Mouse (Mus musculus) right cerebral cortex, postnatal 4 days (tissue): ENCODE results near the gene Lrrc51.
"Not testable (repeated sequence)": the region's sequence is repeated elsewhere in the genome, so short reads cannot be mapped to it uniquely, and the experiment has no call there.

Source experiments
- DNase-seq: peaks from one replicate; pipeline ENCODE4 v3.0.0-alpha.2; 2022

Lrrc51 gene

DNA sequence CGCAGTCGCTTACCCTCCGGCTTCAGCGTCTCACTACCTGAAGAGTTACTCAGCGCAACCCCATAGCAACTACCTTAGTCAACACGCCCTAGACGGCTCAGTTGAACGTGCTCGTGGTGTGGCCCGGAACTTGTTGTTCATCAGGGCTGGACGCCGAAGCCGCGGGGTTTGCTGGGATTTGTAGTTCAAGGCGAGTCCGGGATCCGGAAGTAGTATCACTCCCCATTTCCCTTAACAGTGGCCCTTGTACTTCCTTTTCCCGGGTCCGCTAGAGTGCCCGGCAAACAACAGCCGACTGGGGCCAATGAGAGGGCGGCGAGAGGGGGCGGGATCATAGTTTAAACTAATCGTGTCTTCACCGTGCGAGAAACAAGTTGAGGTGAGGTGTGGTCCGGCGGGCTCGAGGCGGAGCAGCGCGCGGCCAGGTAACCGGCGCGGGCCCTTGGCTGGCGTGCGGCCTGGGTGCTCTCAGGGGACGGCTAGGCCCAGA, at the start of gene Lrrc51, which contains the start of gene Numa1:
Gene Lrrc51 (minus strand): TSS at position 145 of the 490 bp plus-strand sequence.
Gene Numa1 (plus strand): TSS at position 361 of the 490 bp plus-strand sequence.
- DNase-seq = peak; percentile 90

DNA sequence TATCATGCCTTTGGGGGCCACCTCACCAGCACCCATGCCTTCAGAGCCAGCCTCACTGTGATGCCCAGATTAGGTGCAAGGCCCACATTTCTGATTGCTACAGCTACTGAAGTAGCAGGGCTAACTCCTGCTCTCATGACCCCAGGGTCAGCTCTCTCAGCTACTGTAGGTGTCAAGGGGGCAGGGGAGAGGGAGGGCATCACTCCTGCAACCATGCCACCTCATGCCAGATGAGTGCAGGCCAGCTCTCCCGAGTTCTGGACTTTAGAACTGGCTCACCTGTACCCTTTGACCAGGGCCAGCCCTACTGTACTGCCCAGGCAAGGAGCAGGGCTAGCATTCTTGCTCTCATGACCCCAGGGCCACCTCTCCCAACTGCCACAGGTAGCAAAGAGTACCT, 49.0 kb upstream of the Lrrc51 start:
- no peak for DNase-seq

DNA sequence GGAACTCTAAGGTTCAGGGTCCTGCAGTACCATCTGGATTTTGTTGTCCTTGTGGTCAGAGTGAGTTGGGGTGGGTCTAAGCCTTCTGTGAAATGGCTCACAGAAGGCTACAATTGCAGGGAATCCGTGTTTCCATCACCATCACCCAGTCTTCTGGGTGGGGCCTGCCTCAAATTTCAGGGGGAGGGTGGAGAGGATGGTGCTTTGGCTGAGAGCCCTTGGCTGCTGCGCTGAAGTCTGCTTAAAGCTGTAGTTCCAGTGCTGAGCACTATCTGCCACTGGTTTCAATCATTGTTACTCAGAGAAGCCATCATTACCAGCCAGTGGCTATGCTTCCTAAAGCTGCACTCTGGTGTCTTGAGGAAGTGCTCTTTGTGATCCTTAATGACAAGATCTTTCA, 40.8 kb upstream of the Lrrc51 start:
- no peak for DNase-seq

GRCm38 (mm10) chr7:101973730-101974129, 40.0 kb upstream of the Lrrc51 start:
- no peak for DNase-seq

DNA sequence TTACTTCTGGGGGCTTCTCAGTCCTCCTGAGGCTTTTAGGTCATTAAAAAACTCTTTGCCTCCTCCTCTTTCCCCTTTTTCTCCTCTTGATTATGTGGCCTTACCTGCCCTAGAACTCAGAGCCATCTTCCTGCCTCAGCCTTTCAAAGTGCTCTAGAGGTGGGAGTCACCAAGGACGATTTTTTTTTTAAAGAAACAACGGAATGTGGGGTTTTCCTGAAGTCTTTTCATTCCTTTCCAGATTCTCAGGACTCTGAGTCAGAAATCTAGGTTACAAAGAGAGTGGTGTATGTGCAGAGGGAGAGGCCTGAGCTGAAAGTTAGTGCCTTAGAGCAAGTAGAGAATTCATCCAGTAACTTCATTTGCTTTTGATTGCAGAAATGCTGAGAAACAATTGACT, 38.0 kb upstream of the Lrrc51 start:
- DNase-seq = no peak

DNA sequence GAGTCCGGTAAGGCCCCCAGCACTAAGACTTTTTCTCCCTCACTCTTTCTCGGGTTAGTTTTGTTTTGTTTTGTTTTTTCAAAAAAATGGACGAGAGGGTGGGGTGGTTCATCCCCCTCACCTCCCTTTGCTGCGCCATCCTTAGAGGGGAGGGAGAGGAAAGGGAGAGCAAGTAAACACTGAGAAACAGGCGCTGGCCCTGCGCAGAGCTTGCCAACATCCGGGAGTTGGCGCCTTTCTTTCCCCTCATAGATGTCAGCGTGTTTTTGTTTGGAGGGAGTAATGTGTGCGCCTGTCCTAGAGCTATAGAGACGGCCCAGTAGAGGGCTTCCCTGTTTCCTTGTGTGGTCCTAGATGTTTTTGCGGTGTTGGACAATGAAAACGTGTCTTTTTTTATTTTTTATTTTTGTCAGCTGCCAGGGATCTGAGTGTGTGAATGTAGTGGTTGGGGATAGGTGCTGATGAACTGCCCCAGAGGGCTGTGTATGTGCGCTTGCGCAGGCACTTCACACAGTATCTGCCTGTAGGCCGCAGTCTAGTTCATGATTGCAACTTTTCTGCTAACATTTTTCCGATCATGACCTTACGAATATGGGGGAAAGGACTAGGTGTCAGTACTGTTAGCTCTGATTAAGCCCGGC, 37.2 kb upstream of the Lrrc51 start:
- peak; percentile 70 for DNase-seq

DNA sequence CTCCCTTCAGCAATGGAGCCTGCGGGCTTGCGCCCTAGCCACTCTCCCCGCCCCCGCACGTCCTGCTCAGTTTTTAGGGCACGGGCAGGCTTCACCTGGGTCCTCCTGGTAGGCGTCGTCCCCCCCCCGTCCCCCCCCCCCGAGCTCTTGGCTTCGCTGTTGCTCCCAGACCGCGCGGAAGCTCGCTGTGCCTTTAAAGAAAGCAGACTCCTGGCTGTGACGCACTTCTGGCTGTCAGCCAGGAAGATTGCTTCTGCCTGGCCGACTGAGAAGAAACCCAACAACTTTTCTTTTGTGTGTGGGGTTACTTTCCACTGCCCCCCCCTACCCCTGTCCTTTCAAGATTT, 36.7 kb upstream of the Lrrc51 start:
- DNase-seq = peak; percentile 87

- DNase-seq = peak; percentile 81
These were observed 36.2 kb upstream of the Lrrc51 start for GRCm38 (mm10) chr7:101969694-101970428.

DNA sequence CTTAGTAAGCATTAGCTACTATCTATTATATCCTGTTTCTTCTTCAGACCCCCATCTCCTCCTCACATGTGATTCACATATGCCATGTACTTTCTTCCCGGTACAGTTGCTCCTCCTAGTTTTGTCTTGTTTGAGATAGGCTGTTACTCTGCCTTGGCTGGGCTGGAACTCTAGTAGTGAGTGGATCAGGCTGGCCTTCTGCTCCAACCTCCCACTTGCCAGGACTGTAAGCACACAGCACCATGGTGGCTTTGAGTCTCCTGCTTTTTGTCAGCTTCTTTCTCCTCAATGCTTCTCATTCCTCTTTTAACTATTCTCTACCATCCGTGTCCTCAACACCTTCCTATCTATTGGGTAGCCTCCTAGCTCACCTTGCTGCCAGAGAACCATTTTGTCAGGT, 35.1 kb upstream of the Lrrc51 start:
- DNase-seq = no peak

- no peak for DNase-seq
These were observed 33.6 kb upstream of the Lrrc51 start for GRCm38 (mm10) chr7:101967256-101967655.

DNA sequence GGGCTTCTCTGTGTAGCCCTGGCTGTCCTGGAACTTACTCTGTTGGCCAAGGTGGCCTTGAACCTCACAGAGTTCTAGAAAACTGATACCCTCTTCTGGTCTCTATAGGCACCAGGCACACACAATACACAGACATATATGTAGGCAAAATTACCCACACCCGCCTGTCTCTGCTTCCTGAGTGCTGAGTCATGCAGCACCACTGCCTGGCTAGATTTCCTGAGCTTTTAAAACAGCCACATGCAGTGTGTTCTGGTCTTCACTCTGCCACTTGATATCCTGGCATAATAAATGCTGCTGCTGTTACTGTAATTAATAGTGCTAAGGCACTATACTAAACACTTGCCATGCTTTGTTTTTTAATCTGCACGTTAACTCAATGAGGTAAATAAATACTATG, 31.9 kb upstream of the Lrrc51 start:
- no peak for DNase-seq

DNA sequence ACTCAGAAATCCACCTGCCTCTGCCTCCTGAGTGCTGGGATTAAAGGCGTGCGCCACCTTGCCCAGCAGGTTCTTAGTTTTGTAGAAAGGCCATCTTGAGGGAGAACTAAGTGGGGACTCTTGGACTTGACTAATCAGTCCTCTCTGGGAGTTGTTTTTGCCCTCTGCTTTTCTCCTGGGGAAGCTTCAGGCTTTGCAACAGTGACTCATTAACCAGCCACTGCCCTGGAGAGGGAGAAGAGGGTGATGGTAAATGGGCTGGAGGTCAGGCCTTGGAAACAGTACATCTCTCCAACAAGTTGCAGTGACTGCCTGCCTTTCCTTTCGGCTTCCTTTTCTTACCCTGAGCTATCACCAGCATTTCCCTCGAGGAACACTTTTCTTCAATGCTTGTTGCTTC, 30.9 kb upstream of the Lrrc51 start:
- no peak for DNase-seq

DNA sequence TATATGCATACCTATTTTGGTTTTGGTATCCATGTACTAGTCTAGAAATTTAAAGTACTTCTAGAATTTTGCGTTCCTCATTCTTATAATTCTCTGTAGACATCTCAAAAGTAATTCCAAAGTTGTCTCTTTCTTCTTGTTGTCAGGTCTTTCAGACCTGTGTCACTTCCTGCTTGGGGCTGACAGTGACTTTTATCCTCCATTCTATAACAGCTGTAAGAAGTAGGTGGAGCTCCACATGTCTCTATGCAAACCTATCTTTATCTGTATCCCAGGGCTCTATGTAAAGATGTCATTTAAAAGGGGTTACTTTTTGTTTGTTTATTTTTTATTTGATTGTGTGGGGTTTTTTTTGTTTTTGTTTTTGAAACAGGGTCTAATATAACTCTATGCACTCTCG, 29.9 kb upstream of the Lrrc51 start:
- DNase-seq = no peak

GRCm38 (mm10) chr7:101962829-101963228, 29.1 kb upstream of the Lrrc51 start:
- no peak for DNase-seq

DNA sequence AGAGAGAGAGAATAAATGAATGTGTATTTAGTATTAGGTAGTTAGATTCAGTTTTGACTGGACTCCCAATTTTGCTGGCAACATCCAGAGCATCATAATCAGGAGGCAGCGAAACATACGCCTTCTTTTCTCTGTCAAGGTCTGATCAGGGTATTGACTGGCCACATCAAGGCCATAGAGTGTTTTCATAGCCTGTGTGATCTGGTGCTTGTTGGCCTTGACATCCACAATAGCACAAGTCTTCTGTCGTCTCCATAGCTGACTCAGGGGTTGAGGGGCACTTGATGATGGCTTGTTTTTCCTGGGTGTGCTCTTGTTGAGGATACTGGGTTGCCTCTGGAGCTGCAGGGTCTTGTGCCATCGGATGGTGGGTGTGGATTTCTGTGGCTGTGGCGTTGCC, 23.2 kb upstream of the Lrrc51 start:
- DNase-seq = no peak

- DNase-seq = no peak
These were observed 22.8 kb upstream of the Lrrc51 start for GRCm38 (mm10) chr7:101956481-101956880.

GRCm38 (mm10) chr7:101955862-101956261, 22.2 kb upstream of the Lrrc51 start:
- DNase-seq = no peak

GRCm38 (mm10) chr7:101955276-101955675, 21.6 kb upstream of the Lrrc51 start:
- no peak for DNase-seq

GRCm38 (mm10) chr7:101954163-101954562, 20.5 kb upstream of the Lrrc51 start:
- DNase-seq = no peak

- no peak for DNase-seq
These were observed 18.4 kb upstream of the Lrrc51 start for GRCm38 (mm10) chr7:101952098-101952497.

GRCm38 (mm10) chr7:101951648-101952047, 18.0 kb upstream of the Lrrc51 start:
- DNase-seq = no peak

- DNase-seq = not testable (repeated sequence)
These were observed 15.3 kb upstream of the Lrrc51 start for GRCm38 (mm10) chr7:101949008-101949407.

DNA sequence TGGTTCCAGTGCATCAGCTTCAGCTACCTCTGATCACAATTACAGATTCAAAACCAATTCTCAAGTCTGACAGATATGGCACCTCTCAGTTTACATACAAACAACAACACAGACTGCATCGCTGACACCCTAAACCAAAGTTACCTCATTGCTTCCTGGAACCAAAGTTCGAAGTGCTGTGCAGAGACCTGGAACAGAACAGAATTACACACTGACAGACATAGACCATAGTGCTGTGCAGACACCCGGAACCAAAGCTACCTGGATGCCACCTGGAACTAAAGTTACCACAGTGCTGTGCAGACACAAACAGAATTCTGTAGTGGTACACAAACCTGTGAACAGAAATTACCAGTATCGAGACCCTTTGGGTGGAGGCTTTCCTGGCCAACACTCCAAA, 6.1 kb upstream of the Lrrc51 start:
- DNase-seq = no peak

GRCm38 (mm10) chr7:101938348-101938747, 4.7 kb upstream of the Lrrc51 start:
- no peak for DNase-seq

- no peak for DNase-seq
These were observed 3.9 kb upstream of the Lrrc51 start for GRCm38 (mm10) chr7:101937569-101937968.
